Mouse (Mus musculus) R1 (cell line): ENCODE measurements around the gene Nr3c2.

Experiments used
- DNase-seq: peaks from one replicate; pipeline ENCODE4 v3.0.0-alpha.2; 2018; ENCODE audit warnings: low read depth, low spot score

Nr3c2 gene

GRCm38 (mm10) chr8:77250094-77250493 is 350.9 kb downstream of the Nr3c2 start:
- DNase-seq: no peak

- no peak for DNase-seq
Measured at GRCm38 (mm10) chr8:77251134-77251533, 351.9 kb downstream of the Nr3c2 start.

GRCm38 (mm10) chr8:77254466-77254865 is 355.2 kb downstream of the Nr3c2 start:
- DNase-seq: no peak

- DNase-seq: no peak
Measured at GRCm38 (mm10) chr8:77256450-77257084, 357.3 kb downstream of the Nr3c2 start.

- DNase-seq: no peak
Measured at GRCm38 (mm10) chr8:77257085-77257451, 357.8 kb downstream of the Nr3c2 start.

GRCm38 (mm10) chr8:77261215-77261614 is 362.0 kb downstream of the Nr3c2 start:
- no peak for DNase-seq

- no peak for DNase-seq
Measured at GRCm38 (mm10) chr8:77262216-77263009, 363.2 kb downstream of the Nr3c2 start.

GRCm38 (mm10) chr8:77267941-77268405 is 368.7 kb downstream of the Nr3c2 start:
- no peak for DNase-seq

- peak; percentile 69 for DNase-seq
Measured at GRCm38 (mm10) chr8:77272136-77272535, 372.9 kb downstream of the Nr3c2 start.

GRCm38 (mm10) chr8:77275571-77275970 is 376.3 kb downstream of the Nr3c2 start:
- DNase-seq: no peak

- no peak for DNase-seq
Measured at GRCm38 (mm10) chr8:77276827-77277226, 377.6 kb downstream of the Nr3c2 start.

- DNase-seq: no peak
Measured at GRCm38 (mm10) chr8:77278246-77278645, 379.0 kb downstream of the Nr3c2 start.

- DNase-seq: no peak
Measured at GRCm38 (mm10) chr8:77279977-77280376, 380.7 kb downstream of the Nr3c2 start.

- DNase-seq: no peak
Measured at GRCm38 (mm10) chr8:77282605-77283236, 383.5 kb downstream of the Nr3c2 start.

- DNase-seq: no peak
Measured at GRCm38 (mm10) chr8:77284473-77284872, 385.2 kb downstream of the Nr3c2 start.

GRCm38 (mm10) chr8:77288065-77288464 is 388.8 kb downstream of the Nr3c2 start:
- no peak for DNase-seq

GRCm38 (mm10) chr8:77288492-77288891 is 389.2 kb downstream of the Nr3c2 start:
- DNase-seq: no peak

GRCm38 (mm10) chr8:77292120-77292519 is 392.9 kb downstream of the Nr3c2 start:
- no peak for DNase-seq

- peak; percentile 76 for DNase-seq
Measured at GRCm38 (mm10) chr8:77292649-77293048, 393.4 kb downstream of the Nr3c2 start.

GRCm38 (mm10) chr8:77294599-77294998 is 395.4 kb downstream of the Nr3c2 start:
- no peak for DNase-seq
